Mouse (Mus musculus) brain, embryonic 14.5 days (tissue): ENCODE measurements around the gene Sec14l1.

Source experiments
- CTCF ChIP-seq: fragments of 200-500 bp; IDR thresholded peaks from 2 replicates; pipeline ENCODE4 v1.5.1; 2012; ENCODE audit warnings: inconsistent platforms, mild to moderate bottlenecking, moderate library complexity, borderline replicate concordance; ENCODE audit not compliant: insufficient read depth, insufficient read length; ENCODE audit errors: extremely low read depth
- POLR2A ChIP-seq: fragments of 200-500 bp; IDR thresholded peaks from 2 replicates; pipeline ENCODE4 v1.6.1; 2012; ENCODE audit warnings: mild to moderate bottlenecking, inconsistent platforms, borderline replicate concordance; ENCODE audit not compliant: poor library complexity, insufficient read depth, insufficient read length, severe bottlenecking; ENCODE audit errors: extremely low read depth

DNA sequence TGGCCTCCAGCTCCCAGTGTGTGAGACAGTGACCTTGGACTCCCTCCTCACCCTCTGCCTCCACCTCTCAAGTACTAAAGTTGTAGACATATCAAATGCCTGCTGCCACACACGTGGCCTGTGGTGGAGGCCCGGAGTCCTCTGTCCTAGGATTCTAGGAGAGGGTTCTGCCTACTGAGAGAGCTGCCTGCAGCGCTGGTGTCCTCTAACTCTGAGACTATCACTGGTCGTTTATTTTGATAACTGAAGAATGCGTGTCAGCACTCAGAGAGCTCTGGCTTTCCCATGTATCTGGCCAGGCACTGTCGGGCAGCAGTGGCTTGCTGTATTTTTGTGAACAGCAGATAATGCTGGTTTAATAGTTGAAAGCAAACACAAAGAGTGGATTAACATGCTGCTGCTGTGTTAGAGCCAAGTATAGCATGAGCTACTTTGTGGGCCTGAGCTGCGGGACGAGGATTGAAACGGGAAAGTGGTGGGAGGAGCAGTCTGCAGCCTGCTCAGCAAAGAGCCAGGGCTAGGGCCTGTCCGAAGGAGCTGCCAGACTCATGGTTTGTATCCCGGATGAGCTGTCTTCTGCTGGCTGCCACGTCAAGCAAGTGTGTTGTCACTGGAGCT is 13.1 kb downstream of the Sec14l1 start:
- no peak for TF ChIP-seq CTCF
- no peak for TF ChIP-seq POLR2A
